Mouse (Mus musculus) liver, embryonic 14.5 days (tissue): ENCODE data around the gene Sytl1.

Experiments used
- CTCF ChIP-seq: IDR thresholded peaks from 2 replicates; pipeline ENCODE4 v1.5.1; 2016; ENCODE audit warnings: antibody characterized with exemption, low read depth, control low read depth
- EP300 ChIP-seq: IDR thresholded peaks from 2 replicates; pipeline ENCODE4 v1.6.1; 2016; ENCODE audit warnings: antibody characterized with exemption, low read depth

DNA sequence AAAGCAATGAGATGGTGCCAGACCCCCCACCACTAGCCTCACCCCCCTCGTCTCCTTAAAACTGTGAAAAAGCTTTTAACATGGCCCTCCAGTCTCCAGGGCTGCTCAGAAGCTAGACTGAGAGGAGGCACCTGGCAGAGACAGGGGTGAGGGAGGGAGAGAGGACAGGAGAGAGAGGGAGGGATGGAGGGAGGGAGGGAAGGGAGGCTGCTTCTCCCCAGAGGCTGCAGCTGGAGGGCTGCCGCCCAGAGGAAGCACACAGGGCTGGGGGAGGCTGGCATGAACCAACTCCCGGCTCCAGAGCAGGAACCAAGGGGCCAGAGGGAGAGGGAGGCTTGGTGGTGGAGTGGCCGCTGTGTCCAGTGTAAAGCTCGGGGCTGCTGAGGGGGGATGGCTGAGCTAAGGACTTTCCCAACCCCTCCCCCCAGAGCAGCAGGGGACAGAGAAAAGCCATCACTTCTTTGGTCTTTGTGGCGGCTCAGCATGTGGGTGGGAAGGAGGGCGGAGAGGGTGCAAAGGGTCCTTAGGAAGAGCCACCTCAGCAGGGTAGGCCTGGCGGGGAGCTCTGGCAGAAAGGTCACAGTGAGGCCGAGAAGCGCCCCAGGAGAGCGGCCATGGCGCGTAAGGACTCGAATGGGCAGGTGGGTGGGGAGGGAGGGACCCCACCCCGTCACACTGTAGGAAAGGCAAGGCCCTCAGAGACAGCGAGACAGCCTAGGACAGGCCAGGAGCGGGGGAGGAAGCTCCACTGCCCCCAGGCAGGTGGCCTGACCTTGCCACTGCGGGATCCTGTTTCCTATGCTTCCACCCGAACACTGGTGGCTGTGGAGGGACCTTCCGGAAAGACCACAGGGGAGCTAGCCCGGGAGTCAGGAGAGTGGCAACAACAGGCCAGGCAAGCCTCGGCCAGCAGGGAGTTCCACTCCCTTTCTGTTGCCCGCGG lies 30.3 kb upstream of the Sytl1 start:
- TF ChIP-seq CTCF (no peak), EP300 (no peak)
